Mouse (Mus musculus): ENCODE results near the gene Tsnaxip1.

DNA sequence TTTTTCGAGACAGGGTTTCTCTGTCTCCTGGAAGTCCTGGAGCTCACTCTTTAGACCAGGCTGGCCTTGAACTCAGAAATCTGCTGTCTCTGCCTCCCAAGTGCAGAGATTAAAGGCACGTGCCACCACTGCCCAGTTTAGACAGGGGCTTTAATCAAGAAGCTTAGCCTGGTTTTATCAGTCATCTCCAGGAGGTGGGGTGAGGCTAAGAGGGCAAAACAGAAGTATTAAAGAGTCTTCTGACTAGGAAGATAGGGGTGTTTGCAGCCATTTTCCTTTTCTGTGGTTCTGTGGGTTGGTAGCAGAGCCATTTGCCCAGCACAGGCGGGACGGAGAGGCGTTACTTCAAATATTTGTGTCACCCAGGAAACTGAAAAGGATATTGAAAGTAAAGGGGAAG, 31.8 kb downstream of the Tsnaxip1 start:
- TF ChIP-seq CTCF (IDR thresholded peaks at IDR 0.05; ENCODE audit: extremely low read depth, insufficient read length, insufficient replicate concordance, low read depth, low read length) (no peak), POLR2A (IDR thresholded peaks at IDR 0.05; ENCODE audit: low read depth, low read length) (no peak)
